Mouse (Mus musculus) testis, postnatal 14 days (tissue): ENCODE data around the gene Agap1.

Experiments used
- DNase-seq: peaks from one replicate; pipeline ENCODE4 v3.0.0; 2021; ENCODE audit warnings: low spot score

Gene Agap1

GRCm38 (mm10) chr1:89849861-89850230, 395.2 kb downstream of the Agap1 start:
- DNase-seq: no peak

GRCm38 (mm10) chr1:89850681-89851414, 396.2 kb downstream of the Agap1 start:
- DNase-seq: no peak

GRCm38 (mm10) chr1:89859182-89859581, 404.6 kb downstream of the Agap1 start:
- no peak for DNase-seq

- DNase-seq: no peak
Observed at GRCm38 (mm10) chr1:89860017-89860730, 405.6 kb downstream of the Agap1 start.

- DNase-seq: no peak
Observed at GRCm38 (mm10) chr1:89865787-89866186, 411.2 kb downstream of the Agap1 start.

- DNase-seq: no peak
Observed at GRCm38 (mm10) chr1:89867847-89868246, 413.2 kb downstream of the Agap1 start.

GRCm38 (mm10) chr1:89870134-89870905, 415.7 kb downstream of the Agap1 start:
- DNase-seq: no peak

GRCm38 (mm10) chr1:89870906-89871211, 416.3 kb downstream of the Agap1 start:
- DNase-seq: no peak

GRCm38 (mm10) chr1:89876346-89877072, 421.9 kb downstream of the Agap1 start:
- DNase-seq: no peak

- DNase-seq: no peak
Observed at GRCm38 (mm10) chr1:89878496-89878895, 423.9 kb downstream of the Agap1 start.

GRCm38 (mm10) chr1:89880193-89880592, 425.6 kb downstream of the Agap1 start:
- no peak for DNase-seq

GRCm38 (mm10) chr1:89880834-89881233, 426.2 kb downstream of the Agap1 start:
- no peak for DNase-seq

GRCm38 (mm10) chr1:89884335-89884734, 429.7 kb downstream of the Agap1 start:
- no peak for DNase-seq

- DNase-seq: no peak
Observed at GRCm38 (mm10) chr1:89885696-89886095, 431.1 kb downstream of the Agap1 start.

- DNase-seq: no peak
Observed at GRCm38 (mm10) chr1:89891400-89891799, 436.8 kb downstream of the Agap1 start.

GRCm38 (mm10) chr1:89892281-89892680, 437.7 kb downstream of the Agap1 start:
- DNase-seq: no peak

- DNase-seq: no peak
Observed at GRCm38 (mm10) chr1:89895801-89896200, 441.2 kb downstream of the Agap1 start.

GRCm38 (mm10) chr1:89899036-89899435, 444.4 kb downstream of the Agap1 start:
- DNase-seq: no peak

- no peak for DNase-seq
Observed at GRCm38 (mm10) chr1:89899761-89900445, 445.3 kb downstream of the Agap1 start.

GRCm38 (mm10) chr1:89901381-89901780, 446.8 kb downstream of the Agap1 start:
- DNase-seq: no peak

- DNase-seq: no peak
Observed at GRCm38 (mm10) chr1:89902236-89902635, 447.6 kb downstream of the Agap1 start.

GRCm38 (mm10) chr1:89902641-89903040, 448.0 kb downstream of the Agap1 start:
- DNase-seq: no peak
